Mouse (Mus musculus): ENCODE measurements around the gene Gm49425. TPM values are rescaled to one million over a fixed set of nuclear protein-coding genes. Genes with fewer than 3 reads are reported as not detected.

Gene Gm49425
- total and polyA plus RNA-seq, 3 experiments, result not detected

DNA sequence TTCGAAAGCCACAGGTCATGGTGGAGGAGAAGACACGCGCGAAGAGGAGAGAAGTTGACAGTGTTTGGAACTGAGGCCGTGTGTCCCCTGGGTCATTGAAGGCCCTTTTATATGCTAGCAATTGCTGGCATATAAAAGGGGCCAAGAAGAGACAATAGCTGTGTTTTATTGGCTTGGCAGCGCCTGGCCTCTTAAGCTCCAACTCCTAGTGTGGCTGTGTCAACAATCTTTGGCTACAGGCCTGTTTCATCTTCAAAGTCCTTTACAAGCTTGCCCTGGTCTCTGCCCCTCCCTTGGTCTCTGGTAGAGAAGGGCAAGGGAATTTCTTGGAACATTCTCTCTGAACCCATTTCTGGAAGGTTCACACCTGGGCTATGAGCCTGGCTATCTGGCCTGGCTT, 25.6 kb downstream of the Gm49425 start, which contains the start of gene Krt83:
TSS of gene Krt83 (minus strand) at position 82 of the 400 bp plus-strand sequence.
- no peaks in the 10 kb centered on the region for H3K27me3 ChIP-seq (ENCODE audit: control insufficient read depth in 1 of 2, insufficient read depth in 2 of 2, low read length in 2 of 2)
- no peak within 1 kb of the TSS for H3K4me3 ChIP-seq (ENCODE audit: control insufficient read depth in 1 of 2, insufficient read depth in 1 of 2, low read depth in 2 of 2, low read length in 2 of 2)
- TF ChIP-seq SMC3 (IDR thresholded peaks at IDR 0.05; ENCODE audit: low read depth, low read length) (no peak), MYB (IDR thresholded peaks at IDR 0.05; ENCODE audit: low read depth, low read length) (no peak), CHD1 (IDR thresholded peaks at IDR 0.05; ENCODE audit: low read depth, low read length) (no peak), TBP (IDR thresholded peaks at IDR 0.05; ENCODE audit: low read depth, low read length) (no peak), USF1 (IDR thresholded peaks at IDR 0.05; ENCODE audit: low read depth, low read length) (no peak), BHLHE40 (IDR thresholded peaks at IDR 0.05; ENCODE audit: borderline replicate concordance, low read depth, low read length) (no peak), HCFC1 (IDR thresholded peaks at IDR 0.05; ENCODE audit: low read depth, low read length) (no peak), MEF2A (IDR thresholded peaks at IDR 0.05; ENCODE audit: extremely low read depth, insufficient replicate concordance, low read depth, low read length, poor library complexity, severe bottlenecking) (no peak), USF2 (IDR thresholded peaks at IDR 0.05; ENCODE audit: borderline replicate concordance in 1 of 2, insufficient read depth in 1 of 2, low read depth in 1 of 2, low read length in 2 of 2) (no peak), TAL1 (IDR thresholded peaks at IDR 0.05; ENCODE audit: low read length) (no peak), MAX (IDR thresholded peaks at IDR 0.05; ENCODE audit: low read length) (no peak), CHD2 (IDR thresholded peaks at IDR 0.05; ENCODE audit: low read length) (no peak)
- DNase-seq (ENCODE audit: low read depth, low spot score), result no peak
- H3K9me3 ChIP-seq (replicated peaks; ENCODE audit: insufficient read depth, low read length), result no peaks in the 10 kb centered on the region
- no peaks in the 10 kb centered on the region for H3K36me3 ChIP-seq (ENCODE audit: control insufficient read depth in 1 of 2, insufficient read depth in 2 of 2, low read length in 2 of 2)
- H3K79me2 ChIP-seq (ENCODE audit: control insufficient read depth, insufficient read depth, low read length, poor library complexity), result no peaks in the 10 kb centered on the region
- H3K27ac ChIP-seq (ENCODE audit: control insufficient read depth, low read depth, low read length), result no peak within 1 kb of the TSS
- H3K4me1 ChIP-seq (ENCODE audit: control insufficient read depth in 1 of 2, insufficient read depth in 2 of 2, low read length in 2 of 2), result no peaks in the 10 kb centered on the region
- H3K9ac ChIP-seq (ENCODE audit: control insufficient read depth, low read depth, low read length, poor library complexity, severe bottlenecking), result no peak within 1 kb of the TSS

- H3K27me3 ChIP-seq (ENCODE audit: control insufficient read depth in 1 of 2, insufficient read depth in 2 of 2, low read length in 2 of 2), result no peaks in the 10 kb centered on the region
- H3K79me2 ChIP-seq (ENCODE audit: control insufficient read depth, insufficient read depth, low read length, poor library complexity), result no peaks in the 10 kb centered on the region
- no peak overlapping the region for H3K9ac ChIP-seq (ENCODE audit: control insufficient read depth, low read depth, low read length, poor library complexity, severe bottlenecking)
- H3K4me3 ChIP-seq (ENCODE audit: control insufficient read depth in 1 of 2, insufficient read depth in 1 of 2, low read depth in 2 of 2, low read length in 2 of 2), result no peak overlapping the region
- DNase-seq (ENCODE audit: low read depth, low spot score), result no peak
- no peaks in the 10 kb centered on the region for H3K36me3 ChIP-seq (ENCODE audit: control insufficient read depth in 1 of 2, insufficient read depth in 2 of 2, low read length in 2 of 2)
- TF ChIP-seq POLR2AphosphoS2 (IDR thresholded peaks at IDR 0.05; ENCODE audit: low read length), result no peak
- no peaks in the 10 kb centered on the region for H3K4me1 ChIP-seq (ENCODE audit: control insufficient read depth in 1 of 2, insufficient read depth in 2 of 2, low read length in 2 of 2)
- H3K27ac ChIP-seq (ENCODE audit: control insufficient read depth, low read depth, low read length), result no peak overlapping the region
- H3K9me3 ChIP-seq (replicated peaks; ENCODE audit: insufficient read depth, low read length), result no peaks in the 10 kb centered on the region
Measured at GRCm38 (mm10) chr15:101485911-101486635, 31.0 kb downstream of the Gm49425 start.

DNA sequence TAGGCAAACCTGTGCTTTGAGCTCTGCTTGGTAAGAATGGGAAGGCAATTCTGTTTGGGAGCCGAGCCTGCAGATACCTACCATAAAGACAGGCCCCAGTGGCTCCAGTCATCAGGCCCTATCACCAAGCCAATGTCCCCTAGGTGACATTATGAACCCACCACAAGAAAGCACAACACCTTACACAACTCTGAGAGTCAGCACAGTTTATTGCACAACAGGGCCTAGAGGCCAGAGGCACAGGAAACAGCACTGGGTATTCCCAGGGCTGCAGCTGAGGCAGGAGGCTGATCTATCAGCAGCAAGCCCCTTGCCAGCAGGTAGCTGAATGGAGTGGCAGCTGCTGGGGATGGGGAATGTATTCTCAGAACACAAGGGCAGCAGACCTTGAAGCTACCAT, 32.1 kb downstream of the Gm49425 start:
- Histone ChIP-seq H3K4me1 (ENCODE audit: control insufficient read depth in 1 of 2, insufficient read depth in 2 of 2, low read length in 2 of 2) (no peaks in the 10 kb centered on the region), H3K27ac (ENCODE audit: control insufficient read depth, low read depth, low read length) (no peak overlapping the region), H3K36me3 (ENCODE audit: control insufficient read depth in 1 of 2, insufficient read depth in 2 of 2, low read length in 2 of 2) (no peaks in the 10 kb centered on the region), H3K4me3 (ENCODE audit: control insufficient read depth in 1 of 2, insufficient read depth in 1 of 2, low read depth in 2 of 2, low read length in 2 of 2) (no peak overlapping the region), H3K79me2 (ENCODE audit: control insufficient read depth, insufficient read depth, low read length, poor library complexity) (no peaks in the 10 kb centered on the region), H3K9me3 (replicated peaks; ENCODE audit: insufficient read depth, low read length) (no peaks in the 10 kb centered on the region), H3K9ac (ENCODE audit: control insufficient read depth, low read depth, low read length, poor library complexity, severe bottlenecking) (no peak overlapping the region), H3K27me3 (ENCODE audit: control insufficient read depth in 1 of 2, insufficient read depth in 2 of 2, low read length in 2 of 2) (no peaks in the 10 kb centered on the region)
- no peak for TF ChIP-seq TAL1 (IDR thresholded peaks at IDR 0.05; ENCODE audit: low read length)
- no peak for TF ChIP-seq NELFE (IDR thresholded peaks at IDR 0.05; ENCODE audit: low read depth, low read length)
- TF ChIP-seq CTCF (IDR thresholded peaks at IDR 0.05 in 2 of 3, conservative IDR thresholded peaks at IDR 0.05 in 1 of 3; ENCODE audit: control insufficient read depth in 1 of 3, insufficient read depth in 1 of 3, low read depth in 2 of 3, low read length in 3 of 3, poor library complexity in 1 of 3, severe bottlenecking in 1 of 3), result no peak
- TF ChIP-seq POLR2AphosphoS5 (IDR thresholded peaks at IDR 0.05; ENCODE audit: borderline replicate concordance, low read depth, low read length), result no peak
- TF ChIP-seq MYC (IDR thresholded peaks at IDR 0.05; ENCODE audit: low read depth, low read length), result no peak
- TF ChIP-seq BHLHE40 (IDR thresholded peaks at IDR 0.05; ENCODE audit: borderline replicate concordance, low read depth, low read length), result no peak
- TF ChIP-seq MAZ (IDR thresholded peaks at IDR 0.05; ENCODE audit: low read depth, low read length), result no peak
- no peak for TF ChIP-seq TBP (IDR thresholded peaks at IDR 0.05; ENCODE audit: low read depth, low read length)
- TF ChIP-seq POLR2AphosphoS2 (IDR thresholded peaks at IDR 0.05; ENCODE audit: low read length), result no peak
- DNase-seq (ENCODE audit: low read depth, low spot score), result no peak
